Mouse (Mus musculus): ENCODE measurements around the gene Kif1b.
A peak's percentile ranks its signal among the peaks of the same experiment; 100 is the strongest.

DNA sequence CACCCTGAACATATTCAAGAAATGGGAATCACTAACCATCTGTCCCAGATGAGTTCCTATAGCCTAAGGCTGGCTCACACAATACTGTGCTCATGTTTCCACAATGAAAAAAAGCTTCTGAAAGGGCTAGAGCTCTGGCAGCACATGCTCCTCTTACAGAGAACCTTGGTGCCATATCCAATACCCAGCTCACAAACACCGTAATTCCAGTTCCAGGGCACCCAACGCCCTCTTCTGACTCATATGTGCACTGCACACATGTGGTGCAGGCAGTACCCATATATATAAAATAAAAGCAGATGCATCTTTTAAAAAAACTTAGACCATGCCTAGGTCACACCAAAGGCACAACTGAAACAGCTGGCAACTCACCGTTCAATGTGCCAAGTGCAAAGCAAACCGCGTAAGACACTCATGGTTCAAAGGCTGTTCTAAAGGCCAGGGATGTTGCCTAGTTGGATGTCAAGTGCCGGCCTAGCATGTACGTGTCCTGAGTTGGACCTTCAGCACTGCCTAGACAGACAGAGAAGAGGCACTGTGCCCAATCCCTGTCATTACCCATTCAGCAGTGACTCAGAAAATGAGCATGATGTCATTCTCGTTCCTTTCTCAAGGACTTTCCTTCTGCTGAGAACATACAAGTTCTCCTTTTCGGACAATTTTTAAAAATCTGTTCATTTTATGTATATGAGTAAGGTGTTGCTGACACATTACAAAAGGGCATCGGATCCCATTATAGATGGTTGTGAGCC is 18.1 kb upstream of the Kif1b start:
- TF ChIP-seq POLR2A (IDR thresholded peaks at IDR 0.05; ENCODE audit: borderline replicate concordance, insufficient read depth, low read length) (no peak), CTCF (IDR thresholded peaks at IDR 0.05; ENCODE audit: borderline replicate concordance, insufficient read depth, low read depth, low read length) (0 out of 2 replicates have a peak, but pooled peaks have one; percentile 20)

All from cerebellum, adult 2 months (tissue).